Mouse (Mus musculus) hindlimb bud, embryonic 11.5 days (tissue): ENCODE measurements around the gene Psors1c2.

Experiments used
- DNase-seq: peaks from one replicate; pipeline ENCODE4 v3.0.0-alpha.2; 2012; ENCODE audit warnings: low read depth, low spot score; ENCODE audit errors: extremely low spot score

The Psors1c2 gene

GRCm38 (mm10) chr17:35556186-35556765 is 23.3 kb downstream of the Psors1c2 start:
- DNase-seq = no peak

GRCm38 (mm10) chr17:35556812-35557211 is 23.8 kb downstream of the Psors1c2 start:
- DNase-seq = no peak

GRCm38 (mm10) chr17:35557351-35557750 is 24.4 kb downstream of the Psors1c2 start:
- no peak for DNase-seq

GRCm38 (mm10) chr17:35558216-35558615 is 25.2 kb downstream of the Psors1c2 start:
- DNase-seq = no peak

GRCm38 (mm10) chr17:35567150-35567549 is 34.1 kb downstream of the Psors1c2 start, which contains the start of gene 2300002M23Rik:
Gene 2300002M23Rik, plus strand, starts transcription at chr17:35567450.
- DNase-seq = no peak

GRCm38 (mm10) chr17:35567767-35568166 is 34.8 kb downstream of the Psors1c2 start:
- no peak for DNase-seq

GRCm38 (mm10) chr17:35569091-35569944 is 36.3 kb downstream of the Psors1c2 start:
- no peak for DNase-seq

- no peak for DNase-seq
These were observed 37.8 kb downstream of the Psors1c2 start for GRCm38 (mm10) chr17:35570836-35571235.

GRCm38 (mm10) chr17:35571477-35571876 is 38.5 kb downstream of the Psors1c2 start:
- no peak for DNase-seq

GRCm38 (mm10) chr17:35578211-35578610 is 45.2 kb downstream of the Psors1c2 start:
- peak; percentile 92 for DNase-seq

GRCm38 (mm10) chr17:35582900-35583299 is 49.9 kb downstream of the Psors1c2 start:
- no peak for DNase-seq
